Mouse (Mus musculus) bone marrow, adult 2 months (tissue): ENCODE measurements around the gene Kcnk3.

ENCODE experiments used
- CTCF ChIP-seq: fragments of 200-500 bp; IDR thresholded peaks from 2 replicates; pipeline ENCODE4 v1.5.1; 2011; ENCODE audit warnings: low read length, control low read depth; ENCODE audit not compliant: control insufficient read depth, insufficient read depth
- POLR2A ChIP-seq: fragments of 200-500 bp; IDR thresholded peaks from 2 replicates; pipeline ENCODE4 v1.6.1; 2011; ENCODE audit warnings: low read depth, mild to moderate bottlenecking, control low read depth, low read length, borderline replicate concordance; ENCODE audit not compliant: control insufficient read depth

GRCm38 (mm10) chr5:30665360-30665759, 77.4 kb downstream of the Kcnk3 start:
- TF ChIP-seq POLR2A (no peak), CTCF (no peak)
